Mouse (Mus musculus) G1E-ER4 (cell line): ENCODE results near the gene Cblc. TPM values are rescaled to one million over a fixed set of nuclear protein-coding genes. Genes with fewer than 3 reads are reported as not detected.

Experiments
- GATA1 ChIP-seq: IDR thresholded peaks from one replicate; pipeline ENCODE4 v1.8.0; 2012; ENCODE audit warnings: low read length, inconsistent platforms
- polyA plus RNA-seq: library from polyadenylated mRNA; stranded (reverse); fragments of >175 nt; gene quantifications from 2 replicates; pipeline ENCODE4 v1.2.3, GENCODE M21; 2012

Gene Cblc
- polyA plus RNA-seq, 1 experiment: not detected

GRCm38 (mm10) chr7:19751070-19751383 is 45.6 kb downstream of the Cblc start:
- TF ChIP-seq GATA1: no peak

GRCm38 (mm10) chr7:19750217-19751069 is 46.2 kb downstream of the Cblc start, which contains the start of gene Nectin2:
Gene Nectin2 (minus strand): TSS chr7:19750483.
- TF ChIP-seq GATA1: no peak

- TF ChIP-seq GATA1: no peak
These were observed 47.0 kb downstream of the Cblc start for GRCm38 (mm10) chr7:19749389-19750216.

DNA sequence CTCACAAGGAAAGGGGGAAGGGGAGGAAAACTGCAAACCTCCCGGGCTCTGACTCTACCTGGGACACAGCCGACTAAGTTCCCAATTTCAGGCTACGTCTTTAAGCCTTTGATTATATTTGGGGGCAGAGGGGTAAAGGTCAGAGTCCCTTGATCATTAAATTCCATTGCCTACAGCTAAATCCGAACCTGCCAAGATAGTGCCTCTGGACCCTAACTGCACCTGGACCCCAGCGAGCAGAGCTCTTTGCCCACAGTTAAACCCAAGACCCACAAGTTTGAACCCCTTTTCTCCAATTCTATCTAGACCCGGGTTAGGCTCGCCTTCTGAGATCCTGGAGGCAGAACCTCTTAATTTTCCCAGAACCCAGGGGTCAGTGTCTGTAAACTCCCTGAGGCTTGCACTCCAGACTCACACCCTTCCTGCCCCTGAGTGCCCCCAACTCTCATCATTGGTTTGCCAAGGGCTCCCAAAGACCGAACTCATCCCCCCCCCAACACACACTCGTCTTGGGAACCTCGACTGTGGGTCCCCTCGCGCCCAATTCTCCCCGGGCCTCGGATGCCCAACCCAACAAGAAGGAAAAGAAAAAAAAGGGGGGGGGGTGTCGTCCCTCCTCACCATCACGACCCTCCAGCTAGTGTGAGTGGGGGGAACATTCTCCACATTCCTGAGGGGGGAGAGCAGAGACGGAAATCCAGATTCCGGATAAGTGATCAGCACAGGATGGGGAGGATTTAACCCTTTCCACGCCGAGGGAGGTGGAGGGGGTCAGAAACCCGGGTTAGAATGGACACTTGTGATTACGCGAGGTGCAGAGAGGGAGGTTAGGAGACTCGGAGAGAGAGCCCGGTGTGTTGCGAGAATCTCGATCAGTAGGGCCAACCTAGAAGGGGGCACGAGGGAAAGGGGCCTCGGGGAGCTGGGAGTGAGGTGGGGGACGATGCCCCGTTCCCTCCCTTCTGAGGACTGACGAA is 48.1 kb downstream of the Cblc start:
- TF ChIP-seq GATA1: no peak

DNA sequence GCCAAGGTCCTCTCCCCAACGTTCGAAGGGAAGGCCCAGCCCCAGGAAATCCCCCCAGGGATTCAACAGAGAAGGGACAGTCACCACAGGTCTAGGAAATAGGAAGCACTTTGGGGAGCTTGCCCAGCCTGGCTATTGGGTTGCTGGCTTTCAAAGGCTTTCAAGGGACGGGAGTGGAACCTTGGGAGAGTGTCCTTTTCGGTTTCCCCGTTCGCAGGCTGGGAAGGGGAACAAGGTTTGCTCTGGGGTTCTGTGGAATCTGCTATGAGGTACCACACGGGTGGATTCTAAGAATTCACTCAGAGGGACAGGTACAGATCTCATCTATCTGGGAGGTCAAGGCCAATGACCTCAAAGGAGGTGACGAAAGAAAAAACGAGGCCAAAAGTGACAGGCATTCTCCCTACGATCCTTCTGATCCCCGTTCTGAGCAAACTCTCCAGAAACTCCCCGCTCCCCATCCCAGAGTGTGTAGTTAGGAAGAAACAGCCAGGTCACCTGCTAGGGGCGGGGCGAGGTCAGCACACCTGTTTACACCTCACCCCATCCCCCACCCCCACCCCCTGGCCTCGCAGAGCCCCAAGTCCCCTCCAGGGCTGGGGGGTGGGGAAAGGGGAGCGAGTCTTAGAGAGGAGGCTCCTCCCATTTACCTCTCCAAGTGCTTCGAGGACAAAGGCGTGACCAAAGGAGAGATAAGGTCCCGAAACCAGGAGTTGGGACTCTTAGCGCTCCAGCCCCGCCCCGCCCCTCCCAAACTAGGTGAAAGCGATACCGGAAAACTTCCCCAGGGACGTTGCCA is 49.0 kb downstream of the Cblc start:
- TF ChIP-seq GATA1: no peak

DNA sequence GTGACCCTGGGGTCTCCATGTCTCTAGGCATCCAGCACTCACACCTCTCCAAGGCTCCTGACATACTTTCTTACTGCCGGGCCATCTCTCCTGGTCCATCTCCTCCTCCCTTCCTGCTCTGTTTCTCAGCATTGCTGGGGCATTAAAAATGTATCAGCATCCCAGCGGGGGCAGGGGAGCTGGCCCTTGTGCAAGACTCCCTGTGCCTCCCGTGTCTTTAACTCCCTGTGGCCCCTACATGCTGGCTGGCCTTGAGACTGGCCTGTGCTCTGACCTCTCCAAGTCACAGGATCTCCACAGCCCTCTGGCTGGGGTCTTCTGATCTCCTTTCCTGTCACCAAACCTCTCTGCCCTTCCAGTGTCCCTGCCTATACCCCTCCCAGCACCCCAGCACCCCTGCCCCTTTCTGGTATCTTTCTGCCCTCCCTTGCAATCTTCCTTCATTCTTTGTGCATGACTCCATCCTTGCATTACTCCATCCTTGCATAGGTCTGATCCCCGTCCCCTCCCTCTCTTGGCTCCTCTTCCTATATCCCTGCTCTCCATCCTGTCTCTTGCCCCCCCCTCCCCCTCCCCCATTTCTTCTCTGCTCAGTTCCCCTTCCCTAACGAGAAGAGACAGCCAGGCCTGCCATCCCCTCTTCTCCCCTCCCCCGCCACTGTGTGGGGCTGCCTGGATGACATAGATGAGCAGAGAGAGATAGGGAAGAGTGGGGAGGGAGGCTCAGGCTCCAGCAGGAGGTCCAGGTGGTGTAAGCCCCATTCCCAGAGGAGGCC is 50.0 kb downstream of the Cblc start:
- TF ChIP-seq GATA1: no peak

DNA sequence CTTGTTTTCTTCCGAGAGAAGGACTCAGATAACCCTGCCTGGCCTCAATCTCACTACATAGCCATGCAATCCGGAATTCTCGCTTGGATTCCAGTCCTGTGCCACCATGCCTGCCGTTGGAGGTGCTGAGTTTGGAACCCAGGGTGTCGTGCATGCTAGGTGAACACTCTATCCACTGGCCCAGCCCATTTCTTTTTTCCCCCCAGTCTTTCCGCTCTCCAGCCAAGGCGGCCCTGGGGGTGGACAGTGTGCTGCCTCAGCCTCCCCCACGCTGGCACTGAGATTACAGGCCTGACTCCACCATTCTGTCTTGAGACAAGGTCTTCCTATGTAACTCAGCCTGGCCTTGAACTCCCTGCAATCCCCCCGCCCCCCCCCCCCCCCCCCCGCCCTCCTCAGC is 50.6 kb downstream of the Cblc start:
- TF ChIP-seq GATA1: no peak

DNA sequence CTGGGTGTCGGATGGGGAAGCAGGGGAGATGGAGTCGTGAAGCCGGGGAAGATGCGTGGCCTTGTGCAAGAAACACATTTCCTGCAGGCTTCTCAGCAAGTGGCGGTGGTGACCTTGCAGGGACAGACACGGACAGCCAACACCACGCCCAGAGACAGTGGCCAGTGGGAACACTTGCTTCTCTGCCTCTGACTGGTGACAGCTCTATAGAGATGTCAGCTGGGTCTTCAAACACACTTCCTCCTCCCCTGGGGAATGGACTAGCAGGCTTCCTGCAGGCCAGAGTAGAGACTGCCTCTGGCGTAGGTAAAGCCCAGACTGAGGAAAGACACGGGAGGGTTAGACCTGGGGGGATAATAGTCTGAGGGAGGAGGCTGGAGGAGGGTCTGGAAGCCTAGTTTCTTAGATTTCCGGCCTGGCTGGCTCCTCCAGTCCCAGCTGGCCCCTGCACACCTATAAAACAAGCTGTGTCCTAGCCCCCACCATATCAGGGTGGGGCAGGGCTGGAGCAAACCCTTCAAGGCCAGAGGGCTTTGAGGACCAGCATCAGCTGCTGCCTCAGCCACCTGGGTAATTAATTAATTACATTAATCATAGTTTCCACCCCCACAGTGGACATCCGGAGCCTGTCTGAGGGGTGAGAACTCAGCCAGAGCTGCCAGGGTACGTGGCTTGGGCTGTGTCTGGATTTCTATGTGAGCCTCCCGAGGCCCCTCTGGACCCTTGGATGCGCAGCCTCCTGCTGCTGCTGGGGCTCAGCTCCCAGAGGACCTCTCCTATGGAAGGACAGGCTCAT is 51.8 kb downstream of the Cblc start:
- TF ChIP-seq GATA1: no peak

- no peak for TF ChIP-seq GATA1
These were observed 52.8 kb downstream of the Cblc start for GRCm38 (mm10) chr7:19743791-19744190.

DNA sequence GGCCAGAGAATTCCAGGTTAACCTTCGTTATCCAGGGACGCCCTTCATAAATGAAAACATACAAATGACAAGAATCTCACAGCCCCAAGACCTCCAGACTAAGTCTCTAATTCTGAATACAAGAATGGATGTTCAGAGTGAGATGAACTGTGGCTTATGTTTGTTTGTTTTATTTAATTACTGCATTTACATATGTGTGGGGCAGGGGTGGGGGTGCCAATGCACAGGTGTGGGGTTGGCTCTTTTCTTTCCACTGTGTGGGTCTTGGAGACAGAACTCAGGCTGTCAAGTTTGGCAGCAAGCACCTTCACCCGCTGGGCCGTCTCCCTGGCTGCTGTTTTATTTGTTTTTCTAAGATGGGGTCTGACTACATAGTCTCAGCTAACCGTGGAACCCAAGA is 54.1 kb downstream of the Cblc start:
- no peak for TF ChIP-seq GATA1

GRCm38 (mm10) chr7:19741329-19742031 is 55.1 kb downstream of the Cblc start:
- no peak for TF ChIP-seq GATA1

GRCm38 (mm10) chr7:19740269-19740668 is 56.3 kb downstream of the Cblc start:
- no peak for TF ChIP-seq GATA1
